Mouse (Mus musculus) testis, adult 2 months (tissue): ENCODE results near the gene Slc7a4. TPM values are rescaled to one million over a fixed set of nuclear protein-coding genes. Genes with fewer than 3 reads are reported as not detected.

ENCODE experiments used
- H3K27ac ChIP-seq: fragments of 200-500 bp; 2 replicates; pipeline ENCODE4 v1.5.1; 2012; ENCODE audit warnings: low read depth, low read length; ENCODE audit not compliant: control insufficient read depth, insufficient read depth
- H3K27me3 ChIP-seq: fragments of 200-500 bp; 2 replicates; pipeline ENCODE4 v1.6.1; 2012; ENCODE audit warnings: mild to moderate bottlenecking, low read length, moderate library complexity; ENCODE audit not compliant: control insufficient read depth, insufficient read depth
- H3K36me3 ChIP-seq: fragments of 200-500 bp; 2 replicates; pipeline ENCODE4 v1.6.1; 2012; ENCODE audit warnings: mild to moderate bottlenecking, low read length; ENCODE audit not compliant: control insufficient read depth, insufficient read depth
- H3K4me1 ChIP-seq: fragments of 200-500 bp; 2 replicates; pipeline ENCODE4 v1.6.1; 2012; ENCODE audit warnings: low read length; ENCODE audit not compliant: control insufficient read depth, insufficient read depth
- H3K4me3 ChIP-seq: fragments of 200-500 bp; 2 replicates; pipeline ENCODE4 v1.5.1; 2012; ENCODE audit warnings: low read depth, mild to moderate bottlenecking, low read length, moderate library complexity, mixed read lengths; ENCODE audit not compliant: control insufficient read depth
- CTCF ChIP-seq: fragments of 200-500 bp; IDR thresholded peaks from 2 replicates; pipeline ENCODE4 v1.5.1; 2012; ENCODE audit warnings: low read depth, mild to moderate bottlenecking, inconsistent platforms, low read length, moderate library complexity; ENCODE audit not compliant: control insufficient read depth, insufficient read depth, insufficient replicate concordance
- POLR2A ChIP-seq: fragments of 200-500 bp; IDR thresholded peaks from 2 replicates; pipeline ENCODE4 v1.6.1; 2012; ENCODE audit warnings: low read depth, mild to moderate bottlenecking, inconsistent platforms, low read length, moderate library complexity; ENCODE audit not compliant: control insufficient read depth
- polyA plus RNA-seq: library from polyadenylated mRNA; depleted of rRNA; stranded (reverse); fragments of >200 nt; gene quantifications from 2 replicates; pipeline ENCODE4 v1.2.3, GENCODE M21; 2012

Gene Slc7a4
- polyA plus RNA-seq, 1 experiment, result 49.9 TPM

DNA sequence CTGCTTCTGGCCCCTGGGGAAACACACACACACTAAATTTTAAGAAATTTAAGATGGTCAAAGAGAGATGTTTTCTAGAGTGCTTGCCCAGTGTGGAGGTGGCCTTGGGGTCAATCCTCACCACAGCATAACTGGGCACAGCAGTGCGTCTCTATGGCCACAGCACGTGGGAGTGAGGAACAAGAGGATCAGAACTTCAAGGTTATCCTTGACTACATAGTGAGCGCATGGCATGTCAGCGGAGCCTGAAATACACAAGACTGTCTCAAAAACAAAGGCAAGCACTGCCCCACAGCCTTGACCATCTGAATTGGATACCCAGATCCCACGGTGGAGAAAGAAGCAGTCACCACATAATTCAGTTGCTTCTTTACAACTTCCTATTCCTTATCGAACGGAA, 1.5 kb upstream of the Slc7a4 start:
- Histone ChIP-seq H3K4me3 (no peak overlapping the region), H3K4me1 (peaks cover 2% of the 10 kb centered on the region), H3K27me3 (no peaks in the 10 kb centered on the region), H3K36me3 (no peaks in the 10 kb centered on the region), H3K27ac (peak overlapping the region; percentile 74)
- TF ChIP-seq CTCF (no peak), POLR2A (no peak)

- no peak for TF ChIP-seq CTCF
- H3K27me3 ChIP-seq, result no peaks in the 10 kb centered on the region
- peak overlapping the region; percentile 90 for H3K4me3 ChIP-seq
- peak overlapping the region; percentile 10; the same call in 1 of the 2 replicates for H3K27ac ChIP-seq
- H3K4me1 ChIP-seq, result peaks cover 10% of the 10 kb centered on the region
- H3K36me3 ChIP-seq, result no peaks in the 10 kb centered on the region
Observed at GRCm38 (mm10) chr16:17576825-17577215, 6.2 kb downstream of the Slc7a4 start.

DNA sequence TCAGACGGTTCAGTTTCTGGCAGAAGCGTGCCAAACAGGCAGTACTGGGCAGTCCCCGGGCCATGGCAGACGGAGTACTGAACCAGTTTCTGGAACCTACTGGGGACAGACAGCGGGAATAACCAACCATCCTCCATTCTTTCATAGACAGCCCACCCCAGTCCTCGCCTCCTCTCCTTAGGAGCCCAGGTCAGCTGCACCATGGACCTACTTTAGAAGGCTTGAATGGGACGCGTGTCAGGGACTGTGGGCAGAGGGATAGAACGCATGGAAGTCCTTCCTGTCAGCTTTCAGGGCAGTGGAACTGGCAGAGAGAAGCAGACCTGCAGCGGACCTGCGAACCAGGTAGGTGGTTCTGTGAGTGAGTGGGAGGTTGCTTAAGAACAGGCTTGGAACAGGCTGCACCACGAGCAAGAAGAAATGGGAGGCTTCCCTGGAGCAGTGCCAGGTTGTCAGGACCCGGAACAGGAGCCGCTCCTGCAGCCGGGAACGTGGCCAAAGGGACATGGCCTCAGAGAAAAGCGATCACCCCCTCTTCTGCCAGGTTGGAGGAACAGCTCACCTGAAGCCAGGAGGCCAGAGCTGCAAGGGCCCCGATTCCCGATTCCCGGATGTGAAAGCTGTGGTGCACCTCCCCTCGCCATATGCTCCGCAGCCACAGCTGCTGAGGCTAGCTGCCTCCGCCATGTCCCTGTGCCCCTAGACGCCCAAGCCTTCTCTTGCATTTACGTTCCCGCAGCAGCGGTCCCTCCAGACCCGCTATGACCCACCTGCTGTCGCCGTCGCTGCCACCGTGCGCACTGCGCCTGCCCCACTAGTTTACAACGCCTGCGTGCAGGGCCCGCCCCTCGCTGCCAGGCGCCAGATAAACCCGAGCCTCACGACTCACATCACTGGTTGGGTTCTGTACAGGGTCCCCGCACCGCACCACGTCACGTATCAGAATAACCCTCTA, 6.9 kb downstream of the Slc7a4 start:
- no peaks in the 10 kb centered on the region for H3K27me3 ChIP-seq
- H3K4me3 ChIP-seq, result peak overlapping the region; percentile 90
- H3K4me1 ChIP-seq, result peaks cover 10% of the 10 kb centered on the region
- TF ChIP-seq POLR2A (peak; percentile 44; the same call in 1 of the 2 replicates), CTCF (no peak)
- H3K27ac ChIP-seq, result peak overlapping the region; percentile 78
- no peaks in the 10 kb centered on the region for H3K36me3 ChIP-seq

GRCm38 (mm10) chr16:17566186-17566585, 16.8 kb downstream of the Slc7a4 start:
- Histone ChIP-seq H3K4me3 (no peak overlapping the region), H3K4me1 (peaks cover 11% of the 10 kb centered on the region), H3K36me3 (no peaks in the 10 kb centered on the region), H3K27me3 (no peaks in the 10 kb centered on the region), H3K27ac (no peak overlapping the region)
- TF ChIP-seq CTCF, result peak; percentile 30; the same call in 1 of the 2 replicates
- no peak for TF ChIP-seq POLR2A

DNA sequence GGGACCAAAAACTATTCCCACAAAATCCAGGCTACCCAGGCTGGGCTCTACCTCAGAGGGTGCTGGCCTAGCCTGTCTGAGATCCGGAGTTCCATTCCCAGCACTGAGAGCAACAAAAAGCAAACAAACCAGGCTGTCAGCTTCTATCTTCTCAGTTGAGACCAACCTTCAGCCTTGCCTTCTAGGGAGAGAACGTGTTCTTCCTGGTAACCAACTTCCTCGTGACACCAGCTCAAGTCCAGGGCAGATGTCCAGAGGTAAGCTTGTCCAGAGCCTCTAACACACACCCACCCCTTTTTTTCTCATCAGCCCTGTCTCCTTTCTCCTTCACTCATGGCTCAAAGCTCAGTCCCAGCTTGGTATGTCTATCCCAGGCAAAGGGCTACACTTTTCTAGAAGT, 18.2 kb downstream of the Slc7a4 start:
- no peak overlapping the region for H3K4me3 ChIP-seq

DNA sequence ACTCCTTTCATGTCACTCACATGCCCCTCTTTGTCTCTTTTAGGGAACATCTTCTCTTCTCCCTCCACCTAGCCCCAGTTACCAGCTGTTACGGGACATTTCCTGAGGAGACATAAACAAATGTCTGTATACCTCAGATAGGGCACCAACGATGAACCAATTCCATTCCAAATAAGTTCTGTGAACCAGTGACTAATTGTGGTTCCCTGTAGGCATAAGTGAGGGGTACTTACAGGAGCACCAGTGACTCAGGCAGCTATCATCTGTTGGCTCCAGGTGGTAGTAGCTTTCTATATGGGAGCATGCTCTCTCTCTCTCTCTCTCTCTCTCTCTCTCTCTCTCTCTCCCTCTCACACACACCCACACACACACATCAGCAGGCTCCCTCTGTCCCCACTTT, 18.8 kb downstream of the Slc7a4 start:
- Histone ChIP-seq H3K27me3 (no peaks in the 10 kb centered on the region), H3K36me3 (no peaks in the 10 kb centered on the region), H3K27ac (no peak overlapping the region), H3K4me1 (peaks cover 16% of the 10 kb centered on the region), H3K4me3 (no peak overlapping the region)
- TF ChIP-seq CTCF, result no peak
- TF ChIP-seq POLR2A, result no peak

More for the DNA sequence above, 18.2 kb downstream of the Slc7a4 start:
- Histone ChIP-seq H3K36me3 (no peaks in the 10 kb centered on the region), H3K4me1 (peaks cover 16% of the 10 kb centered on the region), H3K27me3 (no peaks in the 10 kb centered on the region), H3K27ac (no peak overlapping the region)
- TF ChIP-seq CTCF (no peak), POLR2A (no peak)

DNA sequence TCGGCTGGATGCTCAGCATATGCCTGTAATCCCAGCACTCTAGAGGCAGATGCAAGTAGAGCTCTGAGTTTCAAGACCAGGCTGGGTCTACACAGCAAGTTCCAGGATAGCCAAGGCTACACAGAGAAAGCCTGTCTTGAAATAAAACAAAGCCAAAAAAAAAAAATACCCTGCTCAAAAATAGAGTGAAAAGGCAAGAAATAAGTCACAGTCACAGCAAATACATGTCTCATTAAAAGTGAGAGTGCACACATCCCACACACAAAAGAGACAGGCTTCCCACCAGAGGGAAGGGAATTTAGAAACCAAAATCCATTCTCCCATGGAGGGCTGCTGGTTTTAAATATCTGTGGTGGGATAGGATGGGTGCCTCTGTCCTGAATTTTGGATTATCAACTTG, 19.4 kb downstream of the Slc7a4 start:
- Histone ChIP-seq H3K27me3 (no peaks in the 10 kb centered on the region), H3K4me3 (no peak overlapping the region), H3K4me1 (peaks cover 16% of the 10 kb centered on the region), H3K27ac (no peak overlapping the region), H3K36me3 (no peaks in the 10 kb centered on the region)
- no peak for TF ChIP-seq CTCF
- no peak for TF ChIP-seq POLR2A
